18 mouse cellular contexts compared by ENCODE assay signal in genomic region chr5:74199793-74200192, GRCm38 (mm10). TPM values are rescaled to one million over a fixed set of nuclear protein-coding genes. Genes with fewer than 3 reads are reported as not detected.
A peak's percentile ranks its signal among the peaks of the same experiment; 100 is the strongest.
DNase-seq lines count a peak whose midpoint lies in the region; ATAC-seq and TF ChIP-seq lines count a peak whose summit lies in the region.
"Had no signal": no experiment of that assay in that cellular context is flagged by ENCODE, and none has a peak within 500 bp of the region (broad histone marks: within the 10 kb centered on the region; RNA-seq: fewer than 3 reads in every experiment).

No protein-coding gene starts in this region.

- peak overlapping the region; percentile 82 for H3K27ac ChIP-seq in heart, embryonic 12.5 days (ENCODE audit: poor library complexity, severe bottlenecking)
- H3K27ac ChIP-seq in heart, postnatal 0 days (ENCODE audit: low read depth), result peak overlapping the region; percentile 2
- H3K27ac ChIP-seq: forebrain, embryonic 12.5 days; hindbrain, embryonic 13.5 days; midbrain, embryonic 12.5 days; neural tube, embryonic 13.5 days; stomach, postnatal 0 days had no signal

- H3K4me1 ChIP-seq in heart, embryonic 12.5 days (replicated peaks), result peaks cover 57% of the 10 kb centered on the region
- peaks cover 34% of the 10 kb centered on the region for H3K4me1 ChIP-seq in heart, postnatal 0 days (ENCODE audit: control insufficient read depth, insufficient read depth)

- no peak for TF ChIP-seq EP300 in heart, postnatal 0 days (IDR thresholded peaks at IDR 0.05; ENCODE audit: low read depth)

- WGBS in heart, embryonic 12.5 days, result 74% methylated on average over 13 of the region's 13 CpGs
- 56% methylated on average over 13 of the region's 13 CpGs for WGBS in heart, postnatal 0 days

- DNase-seq in heart, postnatal 4 days, result no peak
- peak; percentile 15 for DNase-seq in thymus, postnatal 0 days (ENCODE audit: low spot score)
- DNase-seq in thymus, postnatal 10 days (ENCODE audit: low spot score in 2 of 2), result no peak
- no peak for DNase-seq in heart, postnatal 0 days (ENCODE audit: low spot score)
- peak; percentile 38 for DNase-seq in thymus, postnatal 4 days
- no peak for DNase-seq in urinary bladder, postnatal 25 days (ENCODE audit: low spot score)
- DNase-seq: adrenal gland, postnatal 36 days; cerebellum, adult 9-10 months; kidney, postnatal 14 days; left cerebral cortex, postnatal 4 days; right cerebral cortex, postnatal 25 days had no signal

- H3K36me3 ChIP-seq in heart, embryonic 12.5 days, result peaks cover 34% of the 10 kb centered on the region
- H3K36me3 ChIP-seq in heart, postnatal 0 days (replicated peaks; ENCODE audit: control insufficient read depth, insufficient read depth, low read length), result peaks cover 28% of the 10 kb centered on the region
- H3K36me3 ChIP-seq: G1E had no signal

- H3K9me3 ChIP-seq in heart, embryonic 12.5 days (replicated peaks), result 0 out of 2 replicates have a peak, but pooled peaks cover 3% of the 10 kb centered on the region
- 0 out of 2 replicates have a peak, but pooled peaks cover 5% of the 10 kb centered on the region for H3K9me3 ChIP-seq in heart, postnatal 0 days (replicated peaks; ENCODE audit: control insufficient read depth, low read length)
- H3K9me3 ChIP-seq: forebrain, embryonic 12.5 days; G1E; midbrain, embryonic 12.5 days; neural tube, embryonic 13.5 days had no signal

- ATAC-seq in heart, embryonic 12.5 days (ENCODE audit: insufficient number of reproducible peaks, low FRiP score), result no peak
- ATAC-seq in heart, postnatal 0 days (ENCODE audit: insufficient read depth, low read depth), result no peak

- H3K9ac ChIP-seq in heart, embryonic 12.5 days, result no peak overlapping the region
- no peak overlapping the region; the same call in 1 of the 2 replicates for H3K9ac ChIP-seq in heart, postnatal 0 days (replicated peaks; ENCODE audit: low read depth, low read length)
- H3K9ac ChIP-seq: forebrain, embryonic 12.5 days; hindbrain, embryonic 13.5 days; midbrain, embryonic 12.5 days; neural tube, embryonic 13.5 days had no signal

- H3K4me2 ChIP-seq in heart, embryonic 12.5 days, result peak overlapping the region; percentile 15; the same call in 1 of the 2 replicates
- no peak overlapping the region for H3K4me2 ChIP-seq in heart, postnatal 0 days (ENCODE audit: low read depth, low read length)
- H3K4me2 ChIP-seq: forebrain, embryonic 12.5 days; hindbrain, embryonic 13.5 days; midbrain, embryonic 12.5 days had no signal

- H3K27me3 ChIP-seq in heart, embryonic 12.5 days (replicated peaks), result no peaks in the 10 kb centered on the region
- H3K27me3 ChIP-seq in heart, postnatal 0 days (ENCODE audit: control insufficient read depth, insufficient read depth, low read length), result no peaks in the 10 kb centered on the region
- H3K27me3 ChIP-seq: forebrain, embryonic 12.5 days; hindbrain, embryonic 13.5 days; midbrain, embryonic 12.5 days; neural tube, embryonic 13.5 days had no signal

- no peak for TF ChIP-seq CTCF in heart, postnatal 0 days (IDR thresholded peaks at IDR 0.05; ENCODE audit: low read depth)

- no peak overlapping the region for H3K4me3 ChIP-seq in heart, embryonic 12.5 days
- no peak overlapping the region for H3K4me3 ChIP-seq in heart, postnatal 0 days (ENCODE audit: low read depth, low read length)
- H3K4me3 ChIP-seq: forebrain, embryonic 12.5 days; hindbrain, embryonic 13.5 days; midbrain, embryonic 12.5 days; neural tube, embryonic 13.5 days had no signal

RNA-seq across cellular contexts. Expression of gene Rasl11b, which starts 4.7 kb away (rescaled TPM):
- polyA plus RNA-seq in heart, embryonic 12.5 days (2016; fragmentation: Nextera tagmentation; extraction: Ambion mirVana), result 107 TPM in 2 replicates
- total RNA-seq in heart, postnatal 4 days (2021), result 10 to 100 TPM; 71.9 to 73.4 TPM
- polyA plus RNA-seq in thymus, postnatal 0 days (2015; fragmentation: Nextera tagmentation; extraction: Ambion mirVana), result 26.8 and 28.6 TPM in 2 replicates
- 22.8 and 24.5 TPM in 2 replicates for total RNA-seq in heart, postnatal 0 days (2014; rRNA removed; ENCODE audit: low replicate concordance)
- polyA plus RNA-seq in heart, postnatal 0 days (2015; fragmentation: Nextera tagmentation; extraction: Ambion mirVana), result 61.9 and 67.8 TPM in 2 replicates

Comparison
In these comparisons a context has a peak if more than half of its experiments do, and no peak if none do; other contexts are left out.
1. DNase-seq: peak in thymus, postnatal 0 days (single experiment) and thymus, postnatal 4 days (single experiment); none in heart, postnatal 4 days (single experiment), thymus, postnatal 10 days (0 of 2), heart, postnatal 0 days (single experiment) and urinary bladder, postnatal 25 days (single experiment).